Mouse (Mus musculus): Measurements from ENCODE around the gene Smagp. TPM values are rescaled to one million over a fixed set of nuclear protein-coding genes. Genes with fewer than 3 reads are reported as not detected.

Smagp gene
- polyA plus RNA-seq, 1 experiment from 2014 or later, result 3.7 TPM

DNA sequence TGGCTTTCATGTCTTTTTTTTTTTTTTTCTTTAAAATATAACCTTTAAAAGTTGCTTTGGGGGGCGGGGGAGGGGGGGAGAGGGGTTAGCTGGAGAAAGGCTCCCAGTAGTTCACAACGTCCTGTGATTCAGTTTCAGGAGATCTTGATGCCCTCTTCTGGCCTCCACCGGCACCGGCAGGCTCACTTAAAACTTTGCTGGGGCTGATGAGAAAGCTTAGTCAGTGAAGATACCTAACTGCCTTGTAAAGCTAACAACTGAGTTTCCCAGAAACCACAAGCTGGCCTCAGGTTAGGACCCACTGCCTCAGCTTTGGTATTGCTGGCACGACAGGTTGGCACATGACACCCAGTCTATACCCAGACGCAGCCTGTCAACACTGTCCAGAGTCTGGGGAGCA, 921 bp upstream of the Smagp start:
- ATAC-seq (replicated peaks; ENCODE audit: low FRiP score), result no peak
- Histone ChIP-seq H3K4me2 (ENCODE audit: low read depth, low read length, severe bottlenecking) (no peak overlapping the region), H3K4me3 (ENCODE audit: low read depth, low read length) (no peak overlapping the region), H3K27me3 (ENCODE audit: control insufficient read depth, insufficient read depth, low read length) (peaks cover 44% of the 10 kb centered on the region), H3K27ac (ENCODE audit: low read depth, low read length) (no peak overlapping the region), H3K9ac (ENCODE audit: low read length) (no peak overlapping the region), H3K36me3 (ENCODE audit: control insufficient read depth, insufficient read depth, low read length) (no peaks in the 10 kb centered on the region), H3K9me3 (ENCODE audit: control insufficient read depth, low read length) (no peaks in the 10 kb centered on the region), H3K4me1 (replicated peaks; ENCODE audit: control insufficient read depth, insufficient read depth, low read length) (peaks cover 10% of the 10 kb centered on the region; the same call in 1 of the 2 replicates)
- 22% methylated on average over 6 of the region's 6 CpGs for WGBS
- no peak for DNase-seq (ENCODE audit: low spot score)

DNA sequence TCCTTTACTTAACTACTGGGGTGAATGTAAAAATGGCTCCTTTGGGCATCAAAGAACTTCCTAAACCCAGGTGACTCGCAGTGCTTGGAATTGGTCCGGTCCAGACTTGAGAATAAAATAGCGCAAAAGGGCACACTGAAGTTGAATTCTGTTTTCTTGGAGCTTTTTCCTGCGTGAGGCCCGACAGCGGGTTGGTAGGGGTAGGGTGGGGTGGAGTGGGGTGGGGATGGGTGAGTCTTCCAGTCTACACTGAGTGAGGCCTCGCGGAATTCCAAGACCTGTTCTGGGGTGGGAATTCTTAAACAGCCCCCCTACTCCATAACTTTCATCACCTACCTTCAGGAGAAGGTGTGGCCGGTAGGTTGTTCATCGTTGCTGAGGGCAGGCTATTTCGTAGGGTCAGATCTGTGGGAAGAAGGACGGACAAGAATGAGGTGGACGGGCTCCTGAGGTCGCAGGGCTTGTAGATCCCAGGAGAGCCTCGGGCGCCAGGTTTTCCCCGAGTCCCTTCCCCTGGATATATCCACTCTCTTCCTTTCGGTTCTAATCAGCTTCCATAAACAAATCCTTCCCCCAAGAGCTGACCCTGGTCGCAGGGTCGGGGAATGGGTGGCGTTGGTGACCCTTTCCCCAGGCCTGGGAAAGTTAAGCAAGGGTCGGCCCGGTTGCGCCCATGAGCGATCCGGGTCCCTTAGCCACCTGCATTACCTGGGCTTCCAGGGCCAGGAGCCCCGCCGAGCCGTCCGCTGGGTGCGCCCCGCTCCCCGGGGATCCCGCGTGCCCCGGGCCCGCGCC, 692 bp downstream of the Smagp start:
- Histone ChIP-seq H3K27ac (ENCODE audit: low read depth, low read length) (no peak overlapping the region), H3K4me3 (ENCODE audit: low read depth, low read length) (peak overlapping the region; percentile 42), H3K36me3 (ENCODE audit: control insufficient read depth, insufficient read depth, low read length) (no peaks in the 10 kb centered on the region), H3K4me2 (ENCODE audit: low read depth, low read length, severe bottlenecking) (peak overlapping the region; percentile 71), H3K9me3 (ENCODE audit: control insufficient read depth, low read length) (no peaks in the 10 kb centered on the region), H3K9ac (ENCODE audit: low read length) (0 out of 2 replicates have a peak overlapping the region, but pooled peaks have one; percentile 20), H3K27me3 (ENCODE audit: control insufficient read depth, insufficient read depth, low read length) (peaks cover 44% of the 10 kb centered on the region), H3K4me1 (replicated peaks; ENCODE audit: control insufficient read depth, insufficient read depth, low read length) (peaks cover 10% of the 10 kb centered on the region; the same call in 1 of the 2 replicates)
- ATAC-seq (replicated peaks; ENCODE audit: low FRiP score) (no peak), DNase-seq (ENCODE audit: low spot score) (no peak)
- 3% methylated on average over 36 of the region's 38 CpGs for WGBS

GRCm38 (mm10) chr15:100635239-100635638, 1.5 kb downstream of the Smagp start:
- H3K9ac ChIP-seq (ENCODE audit: low read length), result no peak overlapping the region
- H3K9me3 ChIP-seq (ENCODE audit: control insufficient read depth, low read length), result no peaks in the 10 kb centered on the region
- no peaks in the 10 kb centered on the region for H3K36me3 ChIP-seq (ENCODE audit: control insufficient read depth, insufficient read depth, low read length)
- no peak overlapping the region for H3K4me3 ChIP-seq (ENCODE audit: low read depth, low read length)
- no peak for DNase-seq (ENCODE audit: low spot score)
- 8% methylated on average over 9 of the region's 9 CpGs for WGBS
- peaks cover 10% of the 10 kb centered on the region; the same call in 1 of the 2 replicates for H3K4me1 ChIP-seq (replicated peaks; ENCODE audit: control insufficient read depth, insufficient read depth, low read length)
- no peak overlapping the region for H3K27ac ChIP-seq (ENCODE audit: low read depth, low read length)
- no peak overlapping the region for H3K4me2 ChIP-seq (ENCODE audit: low read depth, low read length, severe bottlenecking)
- ATAC-seq (replicated peaks; ENCODE audit: low FRiP score), result no peak
- peaks cover 44% of the 10 kb centered on the region for H3K27me3 ChIP-seq (ENCODE audit: control insufficient read depth, insufficient read depth, low read length)

DNA sequence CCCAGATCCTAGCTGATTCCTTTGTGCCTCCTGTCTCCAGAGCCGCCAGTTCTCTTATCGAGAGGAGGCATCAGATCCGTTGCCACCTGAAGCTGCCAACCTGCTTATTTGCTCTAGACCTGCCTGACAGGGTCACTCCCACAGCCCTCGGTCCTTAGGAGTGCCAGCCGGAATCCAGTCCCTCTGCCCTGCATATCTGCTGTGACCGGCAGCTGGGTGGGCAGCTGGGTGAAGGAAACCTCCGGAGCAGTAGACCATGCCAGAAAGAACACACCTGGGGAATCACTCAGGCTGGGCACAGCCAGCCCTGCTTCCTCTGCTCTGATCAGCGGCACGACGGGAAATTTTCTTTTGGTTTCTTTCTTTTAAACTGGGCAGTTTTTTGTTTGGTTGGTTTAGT, 3.4 kb downstream of the Smagp start:
- ATAC-seq (replicated peaks; ENCODE audit: low FRiP score) (no peak), DNase-seq (ENCODE audit: low spot score) (no peak)
- no peak overlapping the region for H3K9ac ChIP-seq (ENCODE audit: low read length)
- H3K9me3 ChIP-seq (ENCODE audit: control insufficient read depth, low read length), result no peaks in the 10 kb centered on the region
- H3K4me1 ChIP-seq (replicated peaks; ENCODE audit: control insufficient read depth, insufficient read depth, low read length), result peaks cover 10% of the 10 kb centered on the region; the same call in 1 of the 2 replicates
- no peak overlapping the region for H3K27ac ChIP-seq (ENCODE audit: low read depth, low read length)
- no peak overlapping the region for H3K4me2 ChIP-seq (ENCODE audit: low read depth, low read length, severe bottlenecking)
- peaks cover 39% of the 10 kb centered on the region for H3K27me3 ChIP-seq (ENCODE audit: control insufficient read depth, insufficient read depth, low read length)
- H3K4me3 ChIP-seq (ENCODE audit: low read depth, low read length), result no peak overlapping the region
- H3K36me3 ChIP-seq (ENCODE audit: control insufficient read depth, insufficient read depth, low read length), result no peaks in the 10 kb centered on the region
- 85% methylated on average over 10 of the region's 10 CpGs for WGBS

DNA sequence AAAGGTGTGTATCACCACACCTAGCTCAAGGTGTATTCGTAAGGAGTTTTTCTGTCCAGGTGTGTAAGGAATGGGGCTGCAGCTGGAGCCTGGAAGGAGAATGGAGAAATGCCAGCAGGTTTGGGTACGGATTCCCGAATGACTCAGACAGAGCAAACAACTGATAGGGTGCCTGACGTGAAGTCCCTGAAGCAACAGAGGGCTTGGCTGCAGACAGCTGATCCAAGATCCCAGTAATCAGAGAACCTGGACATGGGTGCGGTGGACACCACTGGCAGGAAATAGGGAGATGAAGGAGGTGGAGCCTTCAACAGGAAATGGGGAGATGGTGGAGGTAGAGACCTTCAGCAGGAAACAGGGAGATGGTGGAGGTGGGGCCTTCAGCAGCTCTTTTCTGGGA, 4.4 kb downstream of the Smagp start:
- DNase-seq (ENCODE audit: low spot score) (no peak), ATAC-seq (replicated peaks; ENCODE audit: low FRiP score) (no peak)
- Histone ChIP-seq H3K4me3 (ENCODE audit: low read depth, low read length) (no peak overlapping the region), H3K9me3 (ENCODE audit: control insufficient read depth, low read length) (no peaks in the 10 kb centered on the region), H3K27ac (ENCODE audit: low read depth, low read length) (no peak overlapping the region), H3K4me2 (ENCODE audit: low read depth, low read length, severe bottlenecking) (no peak overlapping the region), H3K36me3 (ENCODE audit: control insufficient read depth, insufficient read depth, low read length) (no peaks in the 10 kb centered on the region), H3K4me1 (replicated peaks; ENCODE audit: control insufficient read depth, insufficient read depth, low read length) (peaks cover 15% of the 10 kb centered on the region; the same call in 1 of the 2 replicates), H3K9ac (ENCODE audit: low read length) (no peak overlapping the region), H3K27me3 (ENCODE audit: control insufficient read depth, insufficient read depth, low read length) (peaks cover 31% of the 10 kb centered on the region)
- WGBS, result 86% methylated on average over 5 of the region's 5 CpGs

DNA sequence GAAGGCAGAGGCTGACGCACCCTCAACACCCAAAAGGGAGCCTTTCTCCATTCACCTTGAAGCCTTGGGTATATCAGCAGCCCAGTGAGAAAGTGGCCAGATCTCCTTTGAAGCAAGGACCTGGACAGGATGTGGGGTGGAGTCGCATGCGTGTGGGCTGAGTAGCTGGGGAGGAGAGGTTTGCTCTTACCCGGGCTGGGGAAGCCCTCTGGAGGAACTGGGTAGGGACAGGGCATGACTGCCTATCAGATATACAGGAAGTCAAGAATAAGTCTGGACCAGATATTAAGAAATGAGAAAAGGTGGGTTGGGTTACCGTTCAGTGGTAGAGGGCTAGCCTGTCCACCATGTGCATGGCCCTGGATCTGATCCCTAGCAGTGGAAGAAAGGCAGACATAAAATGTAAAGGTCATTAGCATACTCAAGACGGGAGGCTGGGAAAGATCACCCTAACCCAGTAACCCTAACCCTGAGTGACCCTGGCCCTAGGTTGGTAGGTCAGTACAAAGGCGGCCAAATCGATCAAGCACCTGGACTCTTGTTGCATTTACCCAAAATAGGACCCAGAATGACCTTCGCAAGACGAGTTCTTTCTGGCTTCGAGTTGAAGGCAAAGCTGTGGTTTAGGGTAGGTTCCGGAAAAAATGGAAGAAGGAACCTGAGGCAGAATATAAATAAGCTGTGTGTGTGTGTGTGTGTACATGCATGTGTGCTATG, 5.1 kb downstream of the Smagp start:
- DNase-seq (ENCODE audit: low spot score) (no peak), ATAC-seq (replicated peaks; ENCODE audit: low FRiP score) (no peak)
- no peak overlapping the region for H3K9ac ChIP-seq (ENCODE audit: low read length)
- H3K4me2 ChIP-seq (ENCODE audit: low read depth, low read length, severe bottlenecking), result no peak overlapping the region
- no peaks in the 10 kb centered on the region for H3K9me3 ChIP-seq (ENCODE audit: control insufficient read depth, low read length)
- peaks cover 24% of the 10 kb centered on the region for H3K27me3 ChIP-seq (ENCODE audit: control insufficient read depth, insufficient read depth, low read length)
- H3K4me1 ChIP-seq (replicated peaks; ENCODE audit: control insufficient read depth, insufficient read depth, low read length), result peaks cover 10% of the 10 kb centered on the region; the same call in 1 of the 2 replicates
- 88% methylated on average over 12 of the region's 12 CpGs for WGBS
- no peak overlapping the region for H3K27ac ChIP-seq (ENCODE audit: low read depth, low read length)
- H3K4me3 ChIP-seq (ENCODE audit: low read depth, low read length), result no peak overlapping the region
- H3K36me3 ChIP-seq (ENCODE audit: control insufficient read depth, insufficient read depth, low read length), result no peaks in the 10 kb centered on the region

- Histone ChIP-seq H3K4me2 (ENCODE audit: low read depth, low read length, severe bottlenecking) (no peak overlapping the region), H3K27ac (ENCODE audit: low read depth, low read length) (no peak overlapping the region), H3K36me3 (ENCODE audit: control insufficient read depth, insufficient read depth, low read length) (no peaks in the 10 kb centered on the region), H3K27me3 (ENCODE audit: control insufficient read depth, insufficient read depth, low read length) (peaks cover 9% of the 10 kb centered on the region), H3K4me1 (replicated peaks; ENCODE audit: control insufficient read depth, insufficient read depth, low read length) (peaks cover 5% of the 10 kb centered on the region; the same call in 1 of the 2 replicates), H3K9me3 (ENCODE audit: control insufficient read depth, low read length) (no peaks in the 10 kb centered on the region), H3K4me3 (ENCODE audit: low read depth, low read length) (no peak overlapping the region), H3K9ac (ENCODE audit: low read length) (no peak overlapping the region)
- ATAC-seq (replicated peaks; ENCODE audit: low FRiP score) (no peak), DNase-seq (ENCODE audit: low spot score) (no peak)
- 55% methylated on average over 3 of the region's 3 CpGs for WGBS
These were observed 6.6 kb downstream of the Smagp start for GRCm38 (mm10) chr15:100630126-100630525.

DNA sequence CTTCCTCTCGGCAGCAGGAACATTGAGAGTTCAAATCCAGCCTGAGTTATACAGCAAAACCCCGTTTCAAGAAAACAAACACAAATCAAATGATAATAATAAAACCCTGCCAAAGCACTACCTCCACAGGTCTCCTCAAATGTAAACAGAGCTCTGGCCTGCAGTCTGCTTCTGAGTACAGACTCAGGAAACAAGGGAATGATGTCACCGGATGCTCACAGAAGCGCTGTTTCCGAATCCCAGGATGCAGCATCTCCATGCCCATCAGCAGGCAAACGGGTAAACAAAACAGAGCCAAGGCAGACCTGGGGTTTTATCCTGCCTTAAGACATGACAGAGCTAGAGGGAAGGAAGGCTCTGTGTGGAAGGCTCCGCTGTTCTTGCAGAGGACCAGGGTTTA, 7.9 kb downstream of the Smagp start:
- no peaks in the 10 kb centered on the region for H3K9me3 ChIP-seq (ENCODE audit: control insufficient read depth, low read length)
- no peaks in the 10 kb centered on the region; the same call in 1 of the 2 replicates for H3K27me3 ChIP-seq (ENCODE audit: control insufficient read depth, insufficient read depth, low read length)
- 55% methylated on average over 7 of the region's 7 CpGs for WGBS
- no peak overlapping the region for H3K4me3 ChIP-seq (ENCODE audit: low read depth, low read length)
- H3K36me3 ChIP-seq (ENCODE audit: control insufficient read depth, insufficient read depth, low read length), result no peaks in the 10 kb centered on the region
- no peak for DNase-seq (ENCODE audit: low spot score)
- peaks cover 5% of the 10 kb centered on the region; the same call in 1 of the 2 replicates for H3K4me1 ChIP-seq (replicated peaks; ENCODE audit: control insufficient read depth, insufficient read depth, low read length)
- ATAC-seq (replicated peaks; ENCODE audit: low FRiP score), result no peak
- no peak overlapping the region for H3K4me2 ChIP-seq (ENCODE audit: low read depth, low read length, severe bottlenecking)
- no peak overlapping the region for H3K27ac ChIP-seq (ENCODE audit: low read depth, low read length)
- H3K9ac ChIP-seq (ENCODE audit: low read length), result no peak overlapping the region
